Mouse (Mus musculus): ENCODE results near the gene Fkbp15. TPM values are rescaled to one million over a fixed set of nuclear protein-coding genes. Genes with fewer than 3 reads are reported as not detected.
"Not testable (repeated sequence)": the region's sequence is repeated elsewhere in the genome, so short reads cannot be mapped to it uniquely, and the experiment has no call there.

The Fkbp15 gene
- total RNA-seq, 2 experiments from 2014 or later: 31.5 to 47.4 TPM

GRCm38 (mm10) chr4:62286992-62287900 is 73.1 kb downstream of the Fkbp15 start:
- peak; percentile 35 for ATAC-seq (replicated peaks; ENCODE audit: poor library complexity, severe bottlenecking)

- ATAC-seq (replicated peaks; ENCODE audit: poor library complexity, severe bottlenecking): peak; percentile 33
Observed at GRCm38 (mm10) chr4:62286257-62286991, 73.9 kb downstream of the Fkbp15 start.

GRCm38 (mm10) chr4:62285576-62285975 is 74.8 kb downstream of the Fkbp15 start:
- ATAC-seq (replicated peaks; ENCODE audit: poor library complexity, severe bottlenecking): no peak

- ATAC-seq (replicated peaks; ENCODE audit: poor library complexity, severe bottlenecking): no peak; the same call in 1 of the 2 replicates
Observed at GRCm38 (mm10) chr4:62282969-62283368, 77.4 kb downstream of the Fkbp15 start.

- ATAC-seq (replicated peaks; ENCODE audit: poor library complexity, severe bottlenecking): no peak
Observed at GRCm38 (mm10) chr4:62281319-62281718, 79.0 kb downstream of the Fkbp15 start.

GRCm38 (mm10) chr4:62278081-62278480 is 82.3 kb downstream of the Fkbp15 start:
- no peak for ATAC-seq (replicated peaks; ENCODE audit: poor library complexity, severe bottlenecking)

GRCm38 (mm10) chr4:62277222-62277621 is 83.1 kb downstream of the Fkbp15 start:
- ATAC-seq (replicated peaks; ENCODE audit: poor library complexity, severe bottlenecking): no peak

- ATAC-seq (replicated peaks; ENCODE audit: poor library complexity, severe bottlenecking): no peak
Observed at GRCm38 (mm10) chr4:62276642-62277041, 83.7 kb downstream of the Fkbp15 start.

- no peak for ATAC-seq (replicated peaks; ENCODE audit: poor library complexity, severe bottlenecking)
Observed at GRCm38 (mm10) chr4:62274841-62275536, 85.4 kb downstream of the Fkbp15 start.

- no peak for ATAC-seq (replicated peaks; ENCODE audit: poor library complexity, severe bottlenecking)
Observed at GRCm38 (mm10) chr4:62273916-62274315, 86.4 kb downstream of the Fkbp15 start.

GRCm38 (mm10) chr4:62272696-62273095 is 87.7 kb downstream of the Fkbp15 start:
- ATAC-seq (replicated peaks; ENCODE audit: poor library complexity, severe bottlenecking): no peak

GRCm38 (mm10) chr4:62267101-62267500 is 93.2 kb downstream of the Fkbp15 start:
- ATAC-seq (replicated peaks; ENCODE audit: poor library complexity, severe bottlenecking): no peak

GRCm38 (mm10) chr4:62266016-62266415 is 94.3 kb downstream of the Fkbp15 start:
- not testable (repeated sequence) for ATAC-seq (replicated peaks; ENCODE audit: poor library complexity, severe bottlenecking)

GRCm38 (mm10) chr4:62265154-62265836 is 95.1 kb downstream of the Fkbp15 start:
- peak; percentile 99 for ATAC-seq (replicated peaks; ENCODE audit: poor library complexity, severe bottlenecking)

GRCm38 (mm10) chr4:62263133-62263844 is 97.1 kb downstream of the Fkbp15 start:
- no peak for ATAC-seq (replicated peaks; ENCODE audit: poor library complexity, severe bottlenecking)

GRCm38 (mm10) chr4:62262276-62262675 is 98.1 kb downstream of the Fkbp15 start, which contains the start of gene Slc31a2:
Gene Slc31a2 (plus strand): TSS chr4:62262562.
- ATAC-seq (replicated peaks; ENCODE audit: poor library complexity, severe bottlenecking): no peak

GRCm38 (mm10) chr4:62256931-62257330 is 103.4 kb downstream of the Fkbp15 start:
- ATAC-seq (replicated peaks; ENCODE audit: poor library complexity, severe bottlenecking): peak; percentile 66

- no peak for ATAC-seq (replicated peaks; ENCODE audit: poor library complexity, severe bottlenecking)
Observed at GRCm38 (mm10) chr4:62254551-62254950, 105.8 kb downstream of the Fkbp15 start.

- ATAC-seq (replicated peaks; ENCODE audit: poor library complexity, severe bottlenecking): no peak
Observed at GRCm38 (mm10) chr4:62251776-62252175, 108.6 kb downstream of the Fkbp15 start.

All from granulocyte monocyte progenitor cell, adult 5-6 weeks (primary cell).